Mouse (Mus musculus) forebrain, embryonic 14.5 days (tissue): ENCODE data around the gene Slc7a11. TPM values are rescaled to one million over a fixed set of nuclear protein-coding genes. Genes with fewer than 3 reads are reported as not detected.

Source experiments
- ATAC-seq: fragments of 200-750 bp; cut with Nextera tagmentation; 2 replicates; pipeline ENCODE4 v1.8.0; 2017; ENCODE audit warnings: mild to moderate bottlenecking, moderate library complexity
- DNase-seq: peaks from one replicate; pipeline ENCODE4 v3.0.0-alpha.2; 2015; ENCODE audit warnings: low spot score
- H3K27ac ChIP-seq: fragments of 300-500 bp; sonication (generic); 2 replicates; pipeline ENCODE4 v1.5.1; 2014; ENCODE audit warnings: low read depth, mild to moderate bottlenecking, control low read depth, low read length, moderate library complexity
- H3K27me3 ChIP-seq: fragments of 300-500 bp; sonication (generic); replicated peaks from 2 replicates; pipeline ENCODE4 v1.6.1; 2014; ENCODE audit warnings: low read length, control low read depth, mixed read lengths; ENCODE audit not compliant: control insufficient read depth, insufficient read depth
- H3K36me3 ChIP-seq: fragments of 300-500 bp; sonication (generic); 2 replicates; pipeline ENCODE4 v1.6.1; 2014; ENCODE audit warnings: low read length, control low read depth; ENCODE audit not compliant: control insufficient read depth, insufficient read depth
- H3K4me1 ChIP-seq: fragments of 300-500 bp; sonication (generic); 2 replicates; pipeline ENCODE4 v1.6.1; 2014; ENCODE audit warnings: antibody characterized with exemption, low read length, control low read depth; ENCODE audit not compliant: control insufficient read depth, insufficient read depth
- H3K4me2 ChIP-seq: fragments of 300-500 bp; sonication (generic); 2 replicates; pipeline ENCODE4 v1.6.1; 2014; ENCODE audit warnings: mild to moderate bottlenecking, control low read depth, low read length
- H3K4me3 ChIP-seq: fragments of 300-500 bp; sonication (generic); 2 replicates; pipeline ENCODE4 v1.5.1; 2014; ENCODE audit warnings: low read depth, low read length, control low read depth
- H3K9ac ChIP-seq: fragments of 300-500 bp; sonication (generic); 2 replicates; pipeline ENCODE4 v1.6.1; 2014; ENCODE audit warnings: mild to moderate bottlenecking, low read length, control low read depth, moderate library complexity
- H3K9me3 ChIP-seq: fragments of 300-500 bp; sonication (generic); replicated peaks from 2 replicates; pipeline ENCODE4 v1.6.1; 2016; ENCODE audit warnings: low read length, control low read depth, mixed read lengths; ENCODE audit not compliant: control insufficient read depth
- WGBS: fragments of 180-500 bp; shearing (Covaris S2); extraction: QIAGEN DNeasy Blood & Tissue Kit; methylation state at CpG from one replicate; pipeline ENCODE4 v1.1.7; 2014; 5-methylcytosine and 5-hydroxymethylcytosine counted together
- polyA plus RNA-seq: library from polyadenylated mRNA; unstranded; fragments of >200 nt; fragmentation: Nextera tagmentation; extraction: Ambion mirVana; gene quantifications from 2 replicates; pipeline ENCODE4 v1.2.1, GENCODE M21; 2014

Gene Slc7a11
- polyA plus RNA-seq, 1 experiment from 2014 or later, result 1.9 TPM

- H3K4me1 ChIP-seq, result no peaks in the 10 kb centered on the region
- no peaks in the 10 kb centered on the region for H3K36me3 ChIP-seq
- DNase-seq (no peak), ATAC-seq (no peak)
- no peak overlapping the region for H3K4me3 ChIP-seq
- H3K4me2 ChIP-seq, result no peak overlapping the region
- 83% methylated on average over 3 of the region's 3 CpGs for WGBS
- H3K9me3 ChIP-seq, result no peaks in the 10 kb centered on the region
- H3K9ac ChIP-seq, result no peak overlapping the region
- H3K27me3 ChIP-seq, result no peaks in the 10 kb centered on the region
- H3K27ac ChIP-seq, result no peak overlapping the region
Measured at GRCm38 (mm10) chr3:50363659-50364058, 79.8 kb downstream of the Slc7a11 start.

GRCm38 (mm10) chr3:50347081-50347480 lies 96.3 kb downstream of the Slc7a11 start:
- Histone ChIP-seq H3K4me3 (no peak overlapping the region), H3K4me2 (no peak overlapping the region), H3K27me3 (no peaks in the 10 kb centered on the region), H3K36me3 (no peaks in the 10 kb centered on the region), H3K4me1 (no peaks in the 10 kb centered on the region), H3K27ac (no peak overlapping the region), H3K9ac (no peak overlapping the region), H3K9me3 (no peaks in the 10 kb centered on the region)
- 36% methylated on average over 1 of the region's 1 CpGs for WGBS
- DNase-seq, result peak; percentile 14
- no peak for ATAC-seq

- DNase-seq (no peak), ATAC-seq (no peak)
- WGBS, result 95% methylated on average over 1 of the region's 1 CpGs
- H3K36me3 ChIP-seq, result no peaks in the 10 kb centered on the region
- H3K9ac ChIP-seq, result no peak overlapping the region
- no peak overlapping the region for H3K4me3 ChIP-seq
- no peaks in the 10 kb centered on the region for H3K27me3 ChIP-seq
- no peak overlapping the region for H3K27ac ChIP-seq
- H3K4me2 ChIP-seq, result no peak overlapping the region
- H3K9me3 ChIP-seq, result no peaks in the 10 kb centered on the region
- H3K4me1 ChIP-seq, result no peaks in the 10 kb centered on the region
Measured at GRCm38 (mm10) chr3:50344411-50344810, 99.0 kb downstream of the Slc7a11 start.

- H3K27me3 ChIP-seq, result no peaks in the 10 kb centered on the region
- no peaks in the 10 kb centered on the region for H3K9me3 ChIP-seq
- ATAC-seq (no peak), DNase-seq (no peak)
- H3K9ac ChIP-seq, result no peak overlapping the region
- H3K36me3 ChIP-seq, result no peaks in the 10 kb centered on the region
- H3K4me1 ChIP-seq, result no peaks in the 10 kb centered on the region
- WGBS, result 64% methylated on average over 8 of the region's 8 CpGs
- no peak overlapping the region for H3K27ac ChIP-seq
- H3K4me2 ChIP-seq, result no peak overlapping the region
- H3K4me3 ChIP-seq, result no peak overlapping the region
Measured at GRCm38 (mm10) chr3:50324524-50324923, 118.9 kb downstream of the Slc7a11 start.

GRCm38 (mm10) chr3:50323881-50324280 lies 119.5 kb downstream of the Slc7a11 start:
- no peak overlapping the region for H3K27ac ChIP-seq
- no peaks in the 10 kb centered on the region for H3K36me3 ChIP-seq
- DNase-seq (no peak), ATAC-seq (no peak)
- H3K27me3 ChIP-seq, result no peaks in the 10 kb centered on the region
- WGBS, result 94% methylated on average over 7 of the region's 7 CpGs
- no peak overlapping the region for H3K9ac ChIP-seq
- no peak overlapping the region for H3K4me2 ChIP-seq
- H3K4me1 ChIP-seq, result no peaks in the 10 kb centered on the region
- no peaks in the 10 kb centered on the region for H3K9me3 ChIP-seq
- H3K4me3 ChIP-seq, result no peak overlapping the region

GRCm38 (mm10) chr3:50320862-50321261 lies 122.6 kb downstream of the Slc7a11 start:
- 90% methylated on average over 2 of the region's 2 CpGs for WGBS
- no peaks in the 10 kb centered on the region for H3K4me1 ChIP-seq
- no peak overlapping the region for H3K27ac ChIP-seq
- no peak for ATAC-seq
- no peak for DNase-seq
- no peaks in the 10 kb centered on the region for H3K9me3 ChIP-seq
- H3K4me2 ChIP-seq, result no peak overlapping the region
- H3K9ac ChIP-seq, result no peak overlapping the region
- H3K36me3 ChIP-seq, result no peaks in the 10 kb centered on the region
- H3K27me3 ChIP-seq, result no peaks in the 10 kb centered on the region
- no peak overlapping the region for H3K4me3 ChIP-seq

- no peaks in the 10 kb centered on the region for H3K4me1 ChIP-seq
- H3K4me3 ChIP-seq, result no peak overlapping the region
- H3K27ac ChIP-seq, result no peak overlapping the region
- no peaks in the 10 kb centered on the region for H3K36me3 ChIP-seq
- no peak for DNase-seq
- WGBS, result 58% methylated on average over 3 of the region's 3 CpGs
- no peak overlapping the region for H3K4me2 ChIP-seq
- H3K27me3 ChIP-seq, result no peaks in the 10 kb centered on the region
- no peak overlapping the region for H3K9ac ChIP-seq
- H3K9me3 ChIP-seq, result no peaks in the 10 kb centered on the region
- no peak for ATAC-seq
Measured at GRCm38 (mm10) chr3:50318074-50318473, 125.3 kb downstream of the Slc7a11 start.

- Histone ChIP-seq H3K9me3 (no peaks in the 10 kb centered on the region), H3K9ac (no peak overlapping the region), H3K4me2 (no peak overlapping the region), H3K36me3 (no peaks in the 10 kb centered on the region), H3K4me1 (no peaks in the 10 kb centered on the region), H3K27ac (no peak overlapping the region), H3K4me3 (no peak overlapping the region), H3K27me3 (no peaks in the 10 kb centered on the region)
- ATAC-seq (no peak), DNase-seq (no peak)
- 81% methylated on average over 3 of the region's 3 CpGs for WGBS
Measured at GRCm38 (mm10) chr3:50313816-50314215, 129.6 kb downstream of the Slc7a11 start.

GRCm38 (mm10) chr3:50307339-50308327 lies 135.8 kb downstream of the Slc7a11 start:
- H3K27me3 ChIP-seq, result no peaks in the 10 kb centered on the region
- H3K4me3 ChIP-seq, result no peak overlapping the region
- peak; percentile 46 for DNase-seq
- no peaks in the 10 kb centered on the region for H3K9me3 ChIP-seq
- H3K36me3 ChIP-seq, result no peaks in the 10 kb centered on the region
- no peak overlapping the region for H3K27ac ChIP-seq
- WGBS, result 47% methylated on average over 14 of the region's 14 CpGs
- peak; percentile 65 for ATAC-seq
- H3K4me2 ChIP-seq, result no peak overlapping the region
- H3K4me1 ChIP-seq, result peaks cover 5% of the 10 kb centered on the region; the same call in 1 of the 2 replicates
- H3K9ac ChIP-seq, result no peak overlapping the region
